Mouse (Mus musculus): ENCODE data around the gene Anks4b.

Anks4b gene

GRCm38 (mm10) chr7:120189369-120190149, 15.9 kb downstream of the Anks4b start:
- no peak for DNase-seq

GRCm38 (mm10) chr7:120190150-120190665, 16.6 kb downstream of the Anks4b start:
- DNase-seq = no peak

GRCm38 (mm10) chr7:120192207-120192606, 18.5 kb downstream of the Anks4b start:
- DNase-seq = peak; percentile 17

- no peak for DNase-seq
These were observed 19.2 kb downstream of the Anks4b start for GRCm38 (mm10) chr7:120192816-120193215.

- no peak for DNase-seq
These were observed 21.5 kb downstream of the Anks4b start for GRCm38 (mm10) chr7:120195207-120195606.

GRCm38 (mm10) chr7:120201231-120201744, 27.6 kb downstream of the Anks4b start:
- no peak for DNase-seq

- peak; percentile 23 for DNase-seq
These were observed 28.1 kb downstream of the Anks4b start, which contains the start of gene Crym for GRCm38 (mm10) chr7:120201771-120202170. Crym (minus strand) TSS chr7:120202111.

- peak; percentile 87 for DNase-seq
These were observed 30.1 kb downstream of the Anks4b start, which contains the start of gene Abca14 for GRCm38 (mm10) chr7:120203789-120204188. Abca14 (plus strand) TSS chr7:120203961.

GRCm38 (mm10) chr7:120205989-120206388, 32.3 kb downstream of the Anks4b start:
- no peak for DNase-seq

GRCm38 (mm10) chr7:120228541-120228940, 54.9 kb downstream of the Anks4b start:
- peak; percentile 46 for DNase-seq

Data from right cerebral cortex, adult 18-20 months (tissue).